Mouse (Mus musculus) CH12.LX (cell line): ENCODE measurements around the gene Gm21992. TPM values are rescaled to one million over a fixed set of nuclear protein-coding genes. Genes with fewer than 3 reads are reported as not detected.

Source experiments
- DNase-seq: peaks from one replicate; pipeline ENCODE4 v3.0.0-alpha.2; 2013; ENCODE audit errors: extremely low read depth
- H3K27ac ChIP-seq: 2 replicates; pipeline ENCODE4 v1.5.1; 2012; ENCODE audit warnings: low read depth, mild to moderate bottlenecking, control low read depth, moderate library complexity; ENCODE audit not compliant: insufficient read depth
- H3K27me3 ChIP-seq: replicated peaks from 2 replicates; pipeline ENCODE3; 2012; ENCODE audit warnings: inconsistent platforms
- H3K36me3 ChIP-seq, 2 experiments: replicated peaks in 1 of 2; 2 replicates each; pipeline versions ENCODE3 to v1.6.1; 2012; ENCODE audit warnings: inconsistent platforms in 1 of 2, low read length in 1 of 2, mild to moderate bottlenecking in 1 of 2, mixed read lengths in 1 of 2, moderate library complexity in 1 of 2; ENCODE audit not compliant: control insufficient read depth in 1 of 2, insufficient read depth in 1 of 2
- H3K4me1 ChIP-seq, 2 experiments: 2 replicates each; pipeline ENCODE4 v1.6.1; 2012; ENCODE audit warnings: inconsistent platforms in 1 of 2, moderate library complexity in 1 of 2; ENCODE audit not compliant: insufficient read depth in 2 of 2, control insufficient read depth in 1 of 2
- H3K4me2 ChIP-seq: 2 replicates; pipeline ENCODE4 v1.6.1; 2012; ENCODE audit warnings: low read depth, mild to moderate bottlenecking, control low read depth; ENCODE audit not compliant: poor library complexity, insufficient read depth, severe bottlenecking
- H3K4me3 ChIP-seq, 3 experiments: fragments of 150-350 bp in 1 of 3; sonication (generic) in 1 of 3; replicated peaks in 1 of 3; 2 replicates each; pipeline versions ENCODE3 to v1.5.1; 2011 to 2012; ENCODE audit warnings: low read depth in 2 of 3, low read length in 2 of 3, mild to moderate bottlenecking in 2 of 3, moderate library complexity in 2 of 3, control low read depth in 1 of 3, improper control_type of control experiment in 1 of 3, inconsistent platforms in 1 of 3, mixed read lengths in 1 of 3; ENCODE audit not compliant: poor library complexity in 1 of 3
- H3K79me2 ChIP-seq: replicated peaks from 2 replicates; pipeline ENCODE4 v1.6.1; 2012; ENCODE audit warnings: mild to moderate bottlenecking, moderate library complexity; ENCODE audit not compliant: control insufficient read depth, poor library complexity, insufficient read depth, severe bottlenecking; ENCODE audit errors: extremely low read depth
- H3K9ac ChIP-seq: 2 replicates; pipeline ENCODE4 v1.6.1; 2012; ENCODE audit warnings: low read depth, mild to moderate bottlenecking, control low read depth, moderate library complexity; ENCODE audit not compliant: insufficient read depth
- H3K9me3 ChIP-seq: replicated peaks from 2 replicates; pipeline ENCODE3; 2012; ENCODE audit warnings: low read length, inconsistent platforms, mixed read lengths
- BHLHE40 ChIP-seq: IDR thresholded peaks from 2 replicates; pipeline ENCODE4 v1.6.1; 2011; ENCODE audit warnings: mild to moderate bottlenecking, low read depth, low read length, improper control_type of control experiment
- CHD1 ChIP-seq: IDR thresholded peaks from 2 replicates; pipeline ENCODE4 v1.6.1; 2012; ENCODE audit warnings: low read depth, low read length, improper control_type of control experiment, inconsistent platforms
- CHD2 ChIP-seq: IDR thresholded peaks from 2 replicates; pipeline ENCODE4 v1.6.1; 2011; ENCODE audit warnings: low read length, improper control_type of control experiment
- CTCF ChIP-seq, 2 experiments: IDR thresholded peaks in 1 of 2; conservative IDR thresholded peaks in 1 of 2; 2 replicates each; pipeline ENCODE4 v1.5.1; 2011 to 2012; ENCODE audit warnings: low read depth in 2 of 2, low read length in 2 of 2, improper control_type of control experiment in 1 of 2, inconsistent platforms in 1 of 2, mild to moderate bottlenecking in 1 of 2, moderate library complexity in 1 of 2
- E2F4 ChIP-seq: IDR thresholded peaks from 2 replicates; pipeline ENCODE4 v1.6.1; 2011; ENCODE audit warnings: low read depth, low read length, improper control_type of control experiment; ENCODE audit not compliant: insufficient replicate concordance
- ELF1 ChIP-seq: IDR thresholded peaks from 2 replicates; pipeline ENCODE4 v1.6.1; 2014; ENCODE audit warnings: low read depth, mild to moderate bottlenecking, inconsistent platforms, low read length, improper control_type of control experiment
- EP300 ChIP-seq: IDR thresholded peaks from 2 replicates; pipeline ENCODE4 v1.6.1; 2011; ENCODE audit warnings: low read length, improper control_type of control experiment
- ETS1 ChIP-seq: conservative IDR thresholded peaks from 2 replicates; pipeline ENCODE4 v1.6.1; 2012; ENCODE audit warnings: low read depth, mild to moderate bottlenecking, inconsistent platforms, low read length, improper control_type of control experiment, moderate library complexity
- GABPA ChIP-seq: IDR thresholded peaks from 2 replicates; pipeline ENCODE4 v1.6.1; 2012; ENCODE audit warnings: low read depth, low read length, improper control_type of control experiment, inconsistent platforms; ENCODE audit not compliant: insufficient replicate concordance
- HCFC1 ChIP-seq: IDR thresholded peaks from 2 replicates; pipeline ENCODE4 v1.6.1; 2012; ENCODE audit warnings: low read depth, mild to moderate bottlenecking, inconsistent platforms, low read length, improper control_type of control experiment
- IRF4 ChIP-seq: IDR thresholded peaks from 2 replicates; pipeline ENCODE4 v1.6.1; 2014; ENCODE audit warnings: low read depth, mild to moderate bottlenecking, inconsistent platforms, low read length, improper control_type of control experiment
- JUN ChIP-seq: IDR thresholded peaks from 2 replicates; pipeline ENCODE4 v1.6.1; 2011; ENCODE audit warnings: low read depth, mild to moderate bottlenecking, low read length, improper control_type of control experiment, moderate library complexity; ENCODE audit not compliant: insufficient read depth
- JUND ChIP-seq: conservative IDR thresholded peaks from 2 replicates; pipeline ENCODE4 v1.6.1; 2011; ENCODE audit warnings: low read depth, low read length, improper control_type of control experiment
- KAT2A ChIP-seq: IDR thresholded peaks from 2 replicates; pipeline ENCODE4 v1.6.1; 2012; ENCODE audit warnings: low read length, improper control_type of control experiment, inconsistent platforms; ENCODE audit not compliant: insufficient replicate concordance
- MAFK ChIP-seq: IDR thresholded peaks from 2 replicates; pipeline ENCODE4 v1.6.1; 2011; ENCODE audit warnings: low read length, improper control_type of control experiment; ENCODE audit not compliant: insufficient replicate concordance
- MAX ChIP-seq: IDR thresholded peaks from 2 replicates; pipeline ENCODE4 v1.6.1; 2011; ENCODE audit warnings: low read length, improper control_type of control experiment
- MAZ ChIP-seq: IDR thresholded peaks from 2 replicates; pipeline ENCODE4 v1.6.1; 2012; ENCODE audit warnings: low read depth, mild to moderate bottlenecking, inconsistent platforms, low read length, improper control_type of control experiment, moderate library complexity
- MEF2A ChIP-seq: IDR thresholded peaks from 2 replicates; pipeline ENCODE4 v1.6.1; 2014; ENCODE audit warnings: low read depth, mild to moderate bottlenecking, inconsistent platforms, low read length, improper control_type of control experiment, borderline replicate concordance
- MXI1 ChIP-seq: IDR thresholded peaks from 2 replicates; pipeline ENCODE4 v1.6.1; 2011; ENCODE audit warnings: mild to moderate bottlenecking, low read depth, low read length, improper control_type of control experiment
- MYC ChIP-seq: IDR thresholded peaks from 2 replicates; pipeline ENCODE4 v1.6.1; 2011; ENCODE audit warnings: low read depth, mild to moderate bottlenecking, improper control_type of control experiment, low read length
- NELFE ChIP-seq: IDR thresholded peaks from 2 replicates; pipeline ENCODE4 v1.6.1; 2011; ENCODE audit warnings: low read depth, low read length, improper control_type of control experiment
- NRF1 ChIP-seq: IDR thresholded peaks from 2 replicates; pipeline ENCODE4 v1.6.1; 2014; ENCODE audit warnings: low read depth, mild to moderate bottlenecking, inconsistent platforms, low read length, improper control_type of control experiment, moderate library complexity
- PAX5 ChIP-seq: IDR thresholded peaks from 2 replicates; pipeline ENCODE4 v1.6.1; 2012; ENCODE audit warnings: low read length, inconsistent platforms, mixed read lengths
- POLR2A ChIP-seq: IDR thresholded peaks from 2 replicates; pipeline ENCODE4 v1.6.1; 2011; ENCODE audit warnings: low read depth, mild to moderate bottlenecking, improper control_type of control experiment, low read length
- POLR2AphosphoS2 ChIP-seq: IDR thresholded peaks from 2 replicates; pipeline ENCODE4 v1.6.1; 2011; ENCODE audit warnings: low read depth, low read length, improper control_type of control experiment
- RAD21 ChIP-seq: IDR thresholded peaks from 2 replicates; pipeline ENCODE4 v1.6.1; 2011; ENCODE audit warnings: low read depth, mild to moderate bottlenecking, low read length, improper control_type of control experiment, moderate library complexity
- RCOR1 ChIP-seq: conservative IDR thresholded peaks from 2 replicates; pipeline ENCODE4 v1.6.1; 2012; ENCODE audit warnings: low read depth, mild to moderate bottlenecking, inconsistent platforms, low read length, improper control_type of control experiment
- SIN3A ChIP-seq: IDR thresholded peaks from 2 replicates; pipeline ENCODE4 v1.6.1; 2012; ENCODE audit warnings: low read length, improper control_type of control experiment, inconsistent platforms
- SMC3 ChIP-seq: IDR thresholded peaks from 2 replicates; pipeline ENCODE4 v1.6.1; 2011; ENCODE audit warnings: low read depth, low read length, improper control_type of control experiment
- TBP ChIP-seq: conservative IDR thresholded peaks from 2 replicates; pipeline ENCODE4 v1.6.1; 2011; ENCODE audit warnings: low read depth, low read length, improper control_type of control experiment
- TCF12 ChIP-seq: IDR thresholded peaks from 2 replicates; pipeline ENCODE4 v1.6.1; 2014; ENCODE audit warnings: low read depth, mild to moderate bottlenecking, inconsistent platforms, low read length, improper control_type of control experiment
- UBTF ChIP-seq: IDR thresholded peaks from 2 replicates; pipeline ENCODE4 v1.6.1; 2012; ENCODE audit warnings: low read depth, mild to moderate bottlenecking, inconsistent platforms, low read length, improper control_type of control experiment, moderate library complexity
- USF1 ChIP-seq: IDR thresholded peaks from 2 replicates; pipeline ENCODE4 v1.6.1; 2014; ENCODE audit warnings: low read depth, mild to moderate bottlenecking, inconsistent platforms, low read length, improper control_type of control experiment
- USF2 ChIP-seq: conservative IDR thresholded peaks from 2 replicates; pipeline ENCODE4 v1.6.1; 2011; ENCODE audit warnings: low read depth, low read length, improper control_type of control experiment
- ZC3H11A ChIP-seq: IDR thresholded peaks from 2 replicates; pipeline ENCODE4 v1.6.1; 2012; ENCODE audit warnings: low read depth, mild to moderate bottlenecking, inconsistent platforms, low read length, improper control_type of control experiment
- ZKSCAN1 ChIP-seq: IDR thresholded peaks from 2 replicates; pipeline ENCODE4 v1.6.1; 2012; ENCODE audit warnings: low read depth, inconsistent platforms, low read length, improper control_type of control experiment, borderline replicate concordance
- ZMIZ1 ChIP-seq: IDR thresholded peaks from 2 replicates; pipeline ENCODE4 v1.6.1; 2012; ENCODE audit warnings: low read depth, mild to moderate bottlenecking, inconsistent platforms, low read length, improper control_type of control experiment
- ZNF384 ChIP-seq: IDR thresholded peaks from 2 replicates; pipeline ENCODE4 v1.6.1; 2012; ENCODE audit warnings: low read depth, low read length, improper control_type of control experiment, inconsistent platforms
- dilution Hi-C: fragments of 300-500 bp; cut with MboI; formaldehyde crosslinking; loops from 2 replicates; pipeline ENCODE4 v1.14.3; 2020; ENCODE audit warnings: low sequenced_read_pairs; ENCODE audit not compliant: extremely low pct_unique_long_range_greater_than_20kb, extremely low pct_ligation_motif_present
- in situ Hi-C: fragments of 300-500 bp; cut with MboI; formaldehyde crosslinking; loops from 3 replicates; pipeline ENCODE4 v1.14.3; 2019; ENCODE audit warnings: low sequenced_read_pairs, low pct_ligation_motif_present, low pct_unique_long_range_greater_than_20kb, mixed read lengths
- polyA plus RNA-seq: library from polyadenylated mRNA; unstranded; fragments of >175 nt; gene quantifications from 2 replicates; pipeline ENCODE4 v1.2.1, GENCODE M21; 2012; ENCODE audit warnings: low read depth; ENCODE audit not compliant: insufficient read length
- total RNA-seq, 2 experiments: library from RNA; depleted of rRNA; stranded (reverse); fragments of 300-350 nt in 1 of 2; fragments of >200 nt in 1 of 2; gene quantifications; 2 replicates each; pipeline ENCODE4 v1.2.3; 2012 to 2014

Gene Gm21992
- total RNA-seq (2012; rRNA removed) = 15.2 and 17.0 TPM in 2 replicates
- total RNA-seq (2014; rRNA removed) = 3.9 and 5.5 TPM in 2 replicates
- 37.5 and 44.3 TPM in 2 replicates for polyA plus RNA-seq

DNA sequence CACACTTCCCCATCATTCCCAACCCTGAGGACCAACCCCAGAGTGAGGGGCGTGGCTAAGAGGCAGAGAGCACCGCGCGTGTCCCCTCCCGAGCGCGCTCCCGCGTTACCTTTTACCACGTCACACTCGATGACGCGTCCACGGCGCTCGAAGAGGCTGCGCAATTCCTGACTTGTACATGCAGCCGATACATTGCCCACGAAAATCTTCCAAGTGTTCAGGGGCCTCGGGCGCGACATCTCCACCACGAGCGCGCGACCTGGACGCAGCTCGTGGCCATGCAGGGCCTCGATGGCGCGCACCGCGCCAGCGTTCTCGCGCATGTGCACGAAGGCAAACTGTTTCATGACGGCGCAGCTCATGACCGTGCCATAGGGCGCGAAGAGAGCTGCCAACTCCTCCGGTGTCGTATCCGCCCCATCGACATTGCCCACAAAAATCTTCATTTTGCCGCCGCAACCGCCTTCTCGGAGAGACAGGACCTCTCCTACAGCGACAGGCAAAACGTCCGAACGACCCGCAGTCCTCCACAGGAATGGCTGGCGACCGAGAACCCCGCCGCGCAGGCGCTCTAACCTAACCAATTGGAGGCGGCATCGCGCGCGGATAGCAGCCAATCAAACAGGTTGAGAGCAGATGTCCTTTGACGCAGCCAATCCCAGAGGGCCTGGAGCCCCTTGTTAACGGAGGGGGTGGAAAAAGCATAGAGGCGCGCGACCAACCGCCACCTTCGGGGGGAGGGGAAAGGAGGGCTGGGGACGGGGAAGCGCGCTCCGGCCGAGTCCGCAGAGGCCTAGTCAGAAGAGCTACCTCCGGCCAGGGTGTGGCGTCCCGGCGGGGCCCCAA is at the start of gene Gm21992, which contains the start of gene Rbm14:
Gene Gm21992 (minus strand): TSS at position 550 of the 846 bp plus-strand sequence.
Gene Rbm14 (minus strand): TSS at position 572 of the 846 bp plus-strand sequence.
- TF ChIP-seq MAX = peak; percentile 94
- TF ChIP-seq IRF4 = no peak; the same call in 1 of the 2 replicates
- TF ChIP-seq PAX5 = no peak
- no peak for TF ChIP-seq CTCF (conservative IDR thresholded peaks at IDR 0.05 in 1 of 2, IDR thresholded peaks at IDR 0.05 in 1 of 2; ENCODE audit: low read depth in 2 of 2, low read length in 2 of 2)
- TF ChIP-seq JUND = no peak
- 0 out of 2 replicates have a peak, but pooled peaks have one; percentile 53 for TF ChIP-seq KAT2A
- TF ChIP-seq ZMIZ1 = peak; percentile 96
- TF ChIP-seq USF1 = no peak
- no peak for TF ChIP-seq MAFK
- TF ChIP-seq UBTF = peak; percentile 92
- no peak for TF ChIP-seq MEF2A
- no peak for TF ChIP-seq JUN
- peak; percentile 84 for TF ChIP-seq MXI1
- no peak for TF ChIP-seq ZKSCAN1
- TF ChIP-seq ETS1 = no peak
- TF ChIP-seq CHD2 = peak; percentile 87
- no peak for TF ChIP-seq GABPA
- TF ChIP-seq MAZ = peak; percentile 73; the same call in 1 of the 2 replicates
- peak; percentile 99 for TF ChIP-seq POLR2A
- peak; percentile 74; the same call in 1 of the 2 replicates for TF ChIP-seq TBP
- TF ChIP-seq CHD1 = no peak
- no peak for TF ChIP-seq EP300
- 0 out of 2 replicates have a peak, but pooled peaks have one; percentile 15 for TF ChIP-seq BHLHE40
- TF ChIP-seq NRF1 = peak; percentile 89
- no peak for TF ChIP-seq ZNF384
- peak; percentile 88 for TF ChIP-seq TCF12
- peak; percentile 65; the same call in 1 of the 2 replicates for TF ChIP-seq MYC
- peak; percentile 98 for TF ChIP-seq POLR2AphosphoS2
- peak; percentile 72 for TF ChIP-seq SIN3A
- no peak for TF ChIP-seq USF2
- peak; percentile 55 for TF ChIP-seq ELF1
- no peak for TF ChIP-seq SMC3
- no peak for TF ChIP-seq ZC3H11A
- peak; percentile 99 for TF ChIP-seq NELFE
- TF ChIP-seq RCOR1 = no peak
- peak; percentile 68 for TF ChIP-seq HCFC1
- no peak for TF ChIP-seq RAD21
- TF ChIP-seq E2F4 = 0 out of 2 replicates have a peak, but pooled peaks have one; percentile 47
- peak; percentile 99 for DNase-seq
- Histone ChIP-seq H3K4me2 (peak within 1 kb of the TSS; percentile 92), H3K9me3 (peaks cover 7% of the 10 kb centered on the region), H3K4me3 (peak within 1 kb of the TSS; percentile 74 to 88 (median 88)), H3K36me3 (peaks cover 0 to 15% of the 10 kb centered on the region in 2 experiments), H3K79me2 (peaks cover 50% of the 10 kb centered on the region), H3K9ac (peak within 1 kb of the TSS; percentile 86), H3K4me1 (peaks cover 4 to 24% of the 10 kb centered on the region in 2 experiments; a peak in 3 of 4 replicates), H3K27ac (peak within 1 kb of the TSS; percentile 84), H3K27me3 (no peaks in the 10 kb centered on the region)
- dilution Hi-C loops (no loop called here), in situ Hi-C loops (no loop called here)
